Mouse (Mus musculus): Measurements from ENCODE around the gene Reep6. TPM values are rescaled to one million over a fixed set of nuclear protein-coding genes. Genes with fewer than 3 reads are reported as not detected.

Reep6 gene
- polyA plus RNA-seq, 1 experiment from 2014 or later, result 3.4 TPM

- H3K9ac ChIP-seq, result no peak overlapping the region
- no peak overlapping the region for H3K4me3 ChIP-seq
- peaks cover 13% of the 10 kb centered on the region for H3K27me3 ChIP-seq (replicated peaks)
- 90% methylated on average over 21 of the region's 21 CpGs for WGBS
- H3K9me3 ChIP-seq, result no peaks in the 10 kb centered on the region
- no peak for ATAC-seq (ENCODE audit: low FRiP score, low read depth)
- H3K27ac ChIP-seq, result no peak overlapping the region
- peak overlapping the region; percentile 96; the same call in 1 of the 2 replicates for H3K4me2 ChIP-seq (replicated peaks)
- H3K4me1 ChIP-seq, result peaks cover 39% of the 10 kb centered on the region
- peaks cover 21% of the 10 kb centered on the region for H3K36me3 ChIP-seq
Measured at GRCm38 (mm10) chr10:80321670-80322581, 7.8 kb upstream of the Reep6 start.

DNA sequence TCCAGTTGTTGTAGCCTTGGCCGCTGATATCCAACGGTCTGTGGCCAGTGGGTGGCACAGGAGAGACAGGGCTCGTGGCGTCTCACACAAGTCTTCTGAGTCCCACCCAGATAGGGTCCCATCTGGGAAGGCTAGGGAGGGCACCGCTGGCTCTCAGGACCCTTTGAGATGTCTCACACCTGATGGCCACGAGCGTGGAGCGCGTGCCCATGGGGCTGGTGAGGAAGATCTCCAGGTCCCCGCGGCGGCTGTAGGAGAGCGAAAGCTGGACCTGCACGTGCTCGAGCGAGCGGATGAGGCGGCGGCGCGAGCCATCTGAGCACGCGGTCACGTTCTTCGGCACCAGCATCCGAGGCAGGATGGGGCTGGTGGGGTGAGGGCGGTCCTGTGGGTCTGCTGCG is 6.9 kb upstream of the Reep6 start:
- H3K9me3 ChIP-seq, result no peaks in the 10 kb centered on the region
- peak overlapping the region; percentile 96 for H3K4me2 ChIP-seq (replicated peaks)
- no peak; the same call in 1 of the 2 replicates for ATAC-seq (ENCODE audit: low FRiP score, low read depth)
- peaks cover 12% of the 10 kb centered on the region for H3K36me3 ChIP-seq
- no peak overlapping the region for H3K27ac ChIP-seq
- peaks cover 13% of the 10 kb centered on the region for H3K27me3 ChIP-seq (replicated peaks)
- peak overlapping the region; percentile 62 for H3K9ac ChIP-seq
- 4% methylated on average over 28 of the region's 28 CpGs for WGBS
- H3K4me3 ChIP-seq, result peak overlapping the region; percentile 42
- H3K4me1 ChIP-seq, result peaks cover 35% of the 10 kb centered on the region

DNA sequence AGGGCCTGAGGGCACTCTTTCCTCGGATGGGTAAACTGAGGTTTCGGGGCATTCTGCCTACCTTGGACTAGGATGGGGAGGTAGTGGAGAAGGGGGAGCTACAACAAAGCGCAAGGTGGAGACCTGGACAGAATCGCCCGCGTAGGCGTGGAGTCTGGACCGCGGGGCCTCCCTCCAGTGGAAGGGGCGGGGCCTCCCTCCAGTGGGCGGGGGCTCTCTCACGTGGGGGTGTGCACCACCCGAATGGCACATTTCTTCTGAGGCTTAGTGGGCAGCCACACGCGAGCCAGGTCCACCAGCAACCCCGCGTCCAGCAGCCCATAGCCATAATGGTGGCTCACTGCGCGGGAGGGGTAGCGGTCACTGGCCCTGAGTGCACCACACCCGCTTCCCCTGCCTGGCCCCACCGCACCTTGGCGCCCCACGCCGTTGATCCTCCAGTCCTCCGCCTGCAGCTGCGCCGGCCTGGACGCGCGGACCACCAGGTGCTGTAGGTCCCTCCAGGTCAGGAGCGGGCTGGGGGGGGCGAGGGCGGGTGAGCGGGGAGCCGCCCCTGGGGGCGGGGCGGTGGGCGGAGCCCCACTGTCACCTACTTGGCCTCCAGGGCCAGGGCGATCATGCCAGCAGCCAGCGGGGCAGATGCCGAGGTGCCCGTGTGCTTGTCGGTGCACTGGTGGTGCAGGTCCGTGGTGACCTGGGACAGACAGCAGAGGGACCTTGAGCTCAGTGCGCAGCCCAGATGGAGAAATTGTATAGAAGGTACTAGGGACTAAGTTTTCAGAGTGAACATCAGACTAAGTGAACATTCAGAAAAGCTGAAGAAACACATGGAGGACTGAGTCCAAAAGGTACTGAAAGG is 6.3 kb upstream of the Reep6 start:
- H3K4me2 ChIP-seq (replicated peaks), result peak overlapping the region; percentile 96
- peaks cover 35% of the 10 kb centered on the region for H3K4me1 ChIP-seq
- 2% methylated on average over 46 of the region's 46 CpGs for WGBS
- peaks cover 13% of the 10 kb centered on the region for H3K27me3 ChIP-seq (replicated peaks)
- H3K36me3 ChIP-seq, result peaks cover 6% of the 10 kb centered on the region
- peak; percentile 11; the same call in 1 of the 2 replicates for ATAC-seq (ENCODE audit: low FRiP score, low read depth)
- no peak overlapping the region for H3K27ac ChIP-seq
- H3K4me3 ChIP-seq, result peak overlapping the region; percentile 42
- peak overlapping the region; percentile 62 for H3K9ac ChIP-seq
- no peaks in the 10 kb centered on the region for H3K9me3 ChIP-seq

DNA sequence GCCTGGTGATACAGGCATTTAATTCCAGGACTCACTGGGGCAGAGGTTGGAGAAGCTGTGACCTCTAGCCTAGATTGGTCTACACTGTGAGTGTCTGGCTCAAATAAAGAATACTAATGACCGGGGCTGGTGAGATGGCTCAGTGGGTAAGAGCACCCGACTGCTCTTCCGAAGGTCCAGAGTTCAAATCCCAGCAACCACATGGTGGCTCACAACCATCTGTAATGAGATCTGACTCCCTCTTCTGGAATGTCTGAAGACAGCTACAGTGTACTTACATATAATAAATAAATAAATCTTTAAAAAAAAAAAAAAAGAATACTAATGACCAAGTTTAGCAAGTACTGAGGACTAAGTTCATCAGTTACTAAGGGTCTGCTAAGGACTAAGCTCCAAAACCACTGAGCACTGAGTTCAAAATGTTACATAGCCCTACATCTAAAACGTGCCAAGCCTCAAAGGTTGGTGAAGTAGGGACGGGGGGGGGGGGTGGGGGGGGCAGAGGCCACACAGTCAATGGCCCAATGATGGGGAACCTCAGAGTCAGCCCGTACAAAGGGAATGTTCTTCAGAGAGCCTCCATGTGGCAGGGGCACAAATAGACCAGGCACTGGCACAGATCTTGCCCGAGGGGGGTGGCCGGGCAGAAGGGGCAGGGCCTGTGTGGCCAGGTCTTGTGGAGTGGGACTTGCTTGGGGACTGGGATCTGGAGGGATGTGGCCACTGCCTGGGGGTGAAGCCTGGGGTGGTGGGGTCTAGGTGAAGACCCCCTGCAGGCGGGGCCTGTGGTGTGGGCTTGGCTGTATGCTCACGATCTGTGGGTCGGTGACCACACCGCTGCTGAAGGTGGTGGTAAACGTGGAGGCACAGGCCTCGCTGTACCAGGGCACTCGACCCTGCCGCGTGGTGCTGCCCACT is 5.4 kb upstream of the Reep6 start:
- H3K4me3 ChIP-seq, result no peak overlapping the region
- peaks cover 32% of the 10 kb centered on the region for H3K4me1 ChIP-seq
- H3K9me3 ChIP-seq, result no peaks in the 10 kb centered on the region
- H3K27me3 ChIP-seq (replicated peaks), result peaks cover 13% of the 10 kb centered on the region
- H3K36me3 ChIP-seq, result no peaks in the 10 kb centered on the region
- no peak overlapping the region for H3K27ac ChIP-seq
- no peak for ATAC-seq (ENCODE audit: low FRiP score, low read depth)
- WGBS, result 82% methylated on average over 17 of the region's 17 CpGs
- no peak overlapping the region for H3K9ac ChIP-seq
- H3K4me2 ChIP-seq (replicated peaks), result peak overlapping the region; percentile 96

GRCm38 (mm10) chr10:80325045-80325444 is 4.7 kb upstream of the Reep6 start:
- WGBS, result 82% methylated on average over 21 of the region's 21 CpGs
- no peak for ATAC-seq (ENCODE audit: low FRiP score, low read depth)
- Histone ChIP-seq H3K27ac (no peak overlapping the region), H3K9ac (no peak overlapping the region), H3K4me1 (peaks cover 28% of the 10 kb centered on the region), H3K4me2 (replicated peaks) (no peak overlapping the region), H3K4me3 (no peak overlapping the region), H3K36me3 (no peaks in the 10 kb centered on the region), H3K9me3 (no peaks in the 10 kb centered on the region), H3K27me3 (replicated peaks) (peaks cover 13% of the 10 kb centered on the region)

DNA sequence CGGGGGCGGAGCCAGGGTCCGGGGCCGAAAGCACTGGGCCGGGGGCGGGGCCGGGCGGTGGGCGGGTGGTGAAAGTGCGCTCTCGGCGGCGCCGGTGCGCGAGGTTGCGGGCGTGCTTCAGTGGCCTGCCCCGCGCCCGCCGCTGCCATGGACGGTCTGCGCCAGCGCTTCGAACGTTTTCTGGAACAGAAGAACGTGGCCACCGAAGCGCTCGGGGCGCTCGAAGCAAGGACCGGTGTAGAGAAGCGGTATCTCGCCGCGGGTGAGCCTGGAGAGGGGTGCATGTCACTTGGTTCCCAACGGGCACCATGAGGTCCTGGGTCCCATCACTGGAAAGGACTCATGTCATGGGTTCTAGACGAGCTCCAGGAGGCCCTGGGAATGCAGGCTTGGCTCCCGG is 331 bp downstream of the Reep6 start:
- Histone ChIP-seq H3K4me1 (peaks cover 17% of the 10 kb centered on the region), H3K9ac (peak overlapping the region; percentile 53), H3K36me3 (no peaks in the 10 kb centered on the region), H3K9me3 (no peaks in the 10 kb centered on the region), H3K27me3 (replicated peaks) (peaks cover 21% of the 10 kb centered on the region), H3K4me3 (peak overlapping the region; percentile 38), H3K27ac (no peak overlapping the region), H3K4me2 (replicated peaks) (peak overlapping the region; percentile 79)
- WGBS, result 1% methylated on average over 41 of the region's 41 CpGs
- ATAC-seq (ENCODE audit: low FRiP score, low read depth), result no peak

- H3K4me3 ChIP-seq, result no peak overlapping the region
- no peaks in the 10 kb centered on the region for H3K9me3 ChIP-seq
- H3K27me3 ChIP-seq (replicated peaks), result peaks cover 23% of the 10 kb centered on the region; the same call in 1 of the 2 replicates
- H3K36me3 ChIP-seq, result no peaks in the 10 kb centered on the region
- WGBS, result 75% methylated on average over 2 of the region's 2 CpGs
- no peak overlapping the region for H3K27ac ChIP-seq
- ATAC-seq (ENCODE audit: low FRiP score, low read depth), result no peak
- H3K4me2 ChIP-seq (replicated peaks), result peak overlapping the region; percentile 79
- H3K4me1 ChIP-seq, result peaks cover 15% of the 10 kb centered on the region
- H3K9ac ChIP-seq, result no peak overlapping the region
Measured at GRCm38 (mm10) chr10:80330888-80331287, 1.1 kb downstream of the Reep6 start.

GRCm38 (mm10) chr10:80331636-80332524 is 2.1 kb downstream of the Reep6 start:
- H3K9ac ChIP-seq, result no peak overlapping the region
- no peaks in the 10 kb centered on the region for H3K36me3 ChIP-seq
- no peaks in the 10 kb centered on the region for H3K9me3 ChIP-seq
- no peak for ATAC-seq (ENCODE audit: low FRiP score, low read depth)
- H3K4me1 ChIP-seq, result peaks cover 15% of the 10 kb centered on the region
- peaks cover 23% of the 10 kb centered on the region; the same call in 1 of the 2 replicates for H3K27me3 ChIP-seq (replicated peaks)
- H3K27ac ChIP-seq, result no peak overlapping the region
- no peak overlapping the region for H3K4me3 ChIP-seq
- 72% methylated on average over 10 of the region's 10 CpGs for WGBS
- H3K4me2 ChIP-seq (replicated peaks), result no peak overlapping the region

DNA sequence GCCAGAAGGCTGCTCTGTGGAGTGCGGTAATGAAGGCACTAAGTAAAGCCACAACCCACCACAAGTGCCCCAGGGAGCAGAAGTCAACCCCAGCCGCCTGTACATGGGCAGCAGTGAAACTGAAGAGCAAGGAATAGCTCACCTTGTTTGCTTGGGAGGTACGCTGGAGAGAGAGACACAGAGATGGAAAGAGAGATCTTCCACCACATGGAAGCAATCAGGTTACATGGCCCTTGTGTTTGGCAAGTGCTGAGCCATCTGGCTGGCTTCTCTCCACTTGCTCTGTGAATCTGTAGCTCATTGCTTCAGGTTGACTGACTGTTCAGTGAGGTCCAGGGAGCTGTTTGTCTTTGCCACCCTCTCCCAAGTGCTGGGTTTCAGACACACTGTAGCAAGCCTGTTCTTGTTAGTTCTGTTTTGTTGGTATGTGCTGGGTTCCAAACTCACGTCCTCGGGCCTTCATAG is 2.8 kb downstream of the Reep6 start:
- 0 out of 2 replicates have a peak, but pooled peaks cover 23% of the 10 kb centered on the region for H3K27me3 ChIP-seq (replicated peaks)
- no peaks in the 10 kb centered on the region for H3K36me3 ChIP-seq
- 77% methylated on average over 5 of the region's 5 CpGs for WGBS
- no peak for ATAC-seq (ENCODE audit: low FRiP score, low read depth)
- no peaks in the 10 kb centered on the region for H3K9me3 ChIP-seq
- peaks cover 15% of the 10 kb centered on the region for H3K4me1 ChIP-seq
- H3K4me3 ChIP-seq, result no peak overlapping the region
- no peak overlapping the region for H3K27ac ChIP-seq
- H3K9ac ChIP-seq, result no peak overlapping the region
- H3K4me2 ChIP-seq (replicated peaks), result no peak overlapping the region

DNA sequence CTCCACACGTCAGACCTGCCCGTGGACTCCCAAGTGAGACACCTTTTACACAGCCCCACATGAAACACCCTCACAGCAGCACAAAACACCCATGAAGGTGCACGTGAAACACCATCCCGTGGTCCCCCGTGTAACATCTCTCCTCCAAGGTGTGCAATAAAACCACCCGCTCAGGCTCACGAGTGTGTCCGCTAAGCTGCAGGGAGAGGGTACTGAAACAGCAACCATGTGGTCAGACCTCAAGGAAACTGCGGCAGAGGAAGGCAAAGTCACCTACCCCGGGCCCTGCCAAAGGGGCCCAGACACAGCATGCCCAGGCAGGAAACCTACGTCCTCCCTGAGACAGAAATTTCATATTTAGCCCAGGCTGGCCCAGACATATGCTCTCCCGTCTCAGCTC is 6.5 kb downstream of the Reep6 start:
- ATAC-seq (ENCODE audit: low FRiP score, low read depth), result no peak
- H3K27ac ChIP-seq, result no peak overlapping the region
- H3K9me3 ChIP-seq, result no peaks in the 10 kb centered on the region
- 87% methylated on average over 12 of the region's 12 CpGs for WGBS
- peaks cover 32% of the 10 kb centered on the region for H3K27me3 ChIP-seq (replicated peaks)
- no peak overlapping the region for H3K9ac ChIP-seq
- H3K4me2 ChIP-seq (replicated peaks), result no peak overlapping the region
- peaks cover 7% of the 10 kb centered on the region; the same call in 1 of the 2 replicates for H3K4me1 ChIP-seq
- H3K4me3 ChIP-seq, result no peak overlapping the region
- no peaks in the 10 kb centered on the region for H3K36me3 ChIP-seq

Measured in neural tube, embryonic 12.5 days (tissue).